Mouse (Mus musculus): ENCODE results near the gene Qrsl1. TPM values are rescaled to one million over a fixed set of nuclear protein-coding genes. Genes with fewer than 3 reads are reported as not detected.

The Qrsl1 gene
- polyA plus RNA-seq, 1 experiment from 2014 or later = 20.7 TPM

- Histone ChIP-seq H3K27ac (no peak overlapping the region), H3K9me3 (no peaks in the 10 kb centered on the region), H3K4me2 (replicated peaks) (no peak overlapping the region), H3K27me3 (no peaks in the 10 kb centered on the region), H3K9ac (replicated peaks) (no peak overlapping the region), H3K36me3 (peaks cover 16% of the 10 kb centered on the region; the same call in 1 of the 2 replicates), H3K4me3 (replicated peaks) (no peak overlapping the region), H3K4me1 (replicated peaks) (no peaks in the 10 kb centered on the region)
- no peak for ATAC-seq
- WGBS = 97% methylated on average over 8 of the region's 8 CpGs
Measured at GRCm38 (mm10) chr10:43910873-43911142, 9.3 kb upstream of the Qrsl1 start.

GRCm38 (mm10) chr10:43910032-43910872, 8.7 kb upstream of the Qrsl1 start:
- Histone ChIP-seq H3K9me3 (no peaks in the 10 kb centered on the region), H3K27ac (no peak overlapping the region), H3K4me2 (replicated peaks) (no peak overlapping the region), H3K27me3 (no peaks in the 10 kb centered on the region), H3K9ac (replicated peaks) (no peak overlapping the region), H3K4me1 (replicated peaks) (no peaks in the 10 kb centered on the region), H3K4me3 (replicated peaks) (no peak overlapping the region), H3K36me3 (peaks cover 16% of the 10 kb centered on the region; the same call in 1 of the 2 replicates)
- WGBS = 92% methylated on average over 12 of the region's 12 CpGs
- no peak for ATAC-seq

GRCm38 (mm10) chr10:43904569-43904968, 3.0 kb upstream of the Qrsl1 start:
- Histone ChIP-seq H3K4me2 (replicated peaks) (no peak overlapping the region), H3K27ac (no peak overlapping the region), H3K36me3 (no peaks in the 10 kb centered on the region), H3K4me1 (replicated peaks) (peaks cover 15% of the 10 kb centered on the region), H3K9ac (replicated peaks) (no peak overlapping the region), H3K4me3 (replicated peaks) (no peak overlapping the region), H3K27me3 (no peaks in the 10 kb centered on the region), H3K9me3 (no peaks in the 10 kb centered on the region)
- no peak for ATAC-seq
- WGBS = 94% methylated on average over 1 of the region's 1 CpGs

- Histone ChIP-seq H3K4me3 (replicated peaks) (peak overlapping the region; percentile 76), H3K4me2 (replicated peaks) (peak overlapping the region; percentile 82), H3K27me3 (no peaks in the 10 kb centered on the region), H3K9ac (replicated peaks) (peak overlapping the region; percentile 76), H3K27ac (no peak overlapping the region), H3K9me3 (no peaks in the 10 kb centered on the region), H3K4me1 (replicated peaks) (peaks cover 15% of the 10 kb centered on the region), H3K36me3 (no peaks in the 10 kb centered on the region; the same call in 1 of the 2 replicates)
- 9% methylated on average over 30 of the region's 30 CpGs for WGBS
- ATAC-seq = peak; percentile 74
Measured at GRCm38 (mm10) chr10:43900883-43901570, 518 bp downstream of the Qrsl1 start.

- H3K27ac ChIP-seq = no peak overlapping the region
- no peak overlapping the region for H3K4me2 ChIP-seq (replicated peaks)
- H3K4me1 ChIP-seq (replicated peaks) = peaks cover 15% of the 10 kb centered on the region
- no peak for ATAC-seq
- H3K36me3 ChIP-seq = peaks cover 18% of the 10 kb centered on the region
- H3K9me3 ChIP-seq = no peaks in the 10 kb centered on the region
- H3K4me3 ChIP-seq (replicated peaks) = no peak overlapping the region
- H3K9ac ChIP-seq (replicated peaks) = no peak overlapping the region
- no peaks in the 10 kb centered on the region for H3K27me3 ChIP-seq
- 94% methylated on average over 7 of the region's 7 CpGs for WGBS
Measured at GRCm38 (mm10) chr10:43898276-43898675, 3.3 kb downstream of the Qrsl1 start.

- H3K36me3 ChIP-seq = peaks cover 34% of the 10 kb centered on the region
- ATAC-seq = no peak
- 95% methylated on average over 8 of the region's 8 CpGs for WGBS
Measured at GRCm38 (mm10) chr10:43896065-43896464, 5.5 kb downstream of the Qrsl1 start.

GRCm38 (mm10) chr10:43892971-43893370, 8.6 kb downstream of the Qrsl1 start:
- Histone ChIP-seq H3K9me3 (no peaks in the 10 kb centered on the region), H3K4me2 (replicated peaks) (no peak overlapping the region), H3K36me3 (peaks cover 45% of the 10 kb centered on the region), H3K27ac (no peak overlapping the region), H3K4me3 (replicated peaks) (no peak overlapping the region), H3K27me3 (no peaks in the 10 kb centered on the region), H3K9ac (replicated peaks) (no peak overlapping the region), H3K4me1 (replicated peaks) (no peaks in the 10 kb centered on the region)
- no peak for ATAC-seq
- 97% methylated on average over 4 of the region's 4 CpGs for WGBS

More at GRCm38 (mm10) chr10:43896065-43896464, 5.5 kb downstream of the Qrsl1 start:
- Histone ChIP-seq H3K4me1 (replicated peaks) (peaks cover 3% of the 10 kb centered on the region; the same call in 1 of the 2 replicates), H3K4me3 (replicated peaks) (no peak overlapping the region), H3K4me2 (replicated peaks) (no peak overlapping the region), H3K9ac (replicated peaks) (no peak overlapping the region), H3K27ac (no peak overlapping the region), H3K27me3 (no peaks in the 10 kb centered on the region), H3K9me3 (no peaks in the 10 kb centered on the region)

GRCm38 (mm10) chr10:43888976-43889375, 12.6 kb downstream of the Qrsl1 start:
- Histone ChIP-seq H3K9ac (replicated peaks) (no peak overlapping the region), H3K27ac (no peak overlapping the region), H3K9me3 (no peaks in the 10 kb centered on the region), H3K4me2 (replicated peaks) (no peak overlapping the region), H3K4me3 (replicated peaks) (no peak overlapping the region), H3K36me3 (peaks cover 48% of the 10 kb centered on the region), H3K4me1 (replicated peaks) (0 out of 2 replicates have a peak, but pooled peaks cover 2% of the 10 kb centered on the region), H3K27me3 (no peaks in the 10 kb centered on the region)
- WGBS = 92% methylated on average over 16 of the region's 16 CpGs
- ATAC-seq = no peak

- Histone ChIP-seq H3K4me1 (replicated peaks) (0 out of 2 replicates have a peak, but pooled peaks cover 2% of the 10 kb centered on the region), H3K9me3 (no peaks in the 10 kb centered on the region), H3K27me3 (no peaks in the 10 kb centered on the region), H3K4me2 (replicated peaks) (no peak overlapping the region), H3K4me3 (replicated peaks) (no peak overlapping the region), H3K36me3 (peaks cover 35% of the 10 kb centered on the region), H3K9ac (replicated peaks) (no peak overlapping the region), H3K27ac (0 out of 2 replicates have a peak overlapping the region, but pooled peaks have one; percentile 68)
- ATAC-seq = peak; percentile 73
- 59% methylated on average over 9 of the region's 9 CpGs for WGBS
Measured at GRCm38 (mm10) chr10:43887676-43888075, 13.9 kb downstream of the Qrsl1 start.

- Histone ChIP-seq H3K9ac (replicated peaks) (no peak overlapping the region), H3K27me3 (no peaks in the 10 kb centered on the region), H3K9me3 (no peaks in the 10 kb centered on the region), H3K36me3 (peaks cover 4% of the 10 kb centered on the region), H3K4me1 (replicated peaks) (no peaks in the 10 kb centered on the region), H3K27ac (no peak overlapping the region), H3K4me3 (replicated peaks) (no peak overlapping the region), H3K4me2 (replicated peaks) (no peak overlapping the region)
- WGBS = 91% methylated on average over 1 of the region's 1 CpGs
- no peak for ATAC-seq
Measured at GRCm38 (mm10) chr10:43871458-43871857, 30.1 kb downstream of the Qrsl1 start.

GRCm38 (mm10) chr10:43870752-43871151, 30.8 kb downstream of the Qrsl1 start:
- Histone ChIP-seq H3K9me3 (no peaks in the 10 kb centered on the region), H3K36me3 (no peaks in the 10 kb centered on the region), H3K4me3 (replicated peaks) (no peak overlapping the region), H3K27me3 (no peaks in the 10 kb centered on the region), H3K9ac (replicated peaks) (no peak overlapping the region), H3K4me1 (replicated peaks) (no peaks in the 10 kb centered on the region), H3K4me2 (replicated peaks) (no peak overlapping the region), H3K27ac (no peak overlapping the region)
- ATAC-seq = no peak
- WGBS = 63% methylated on average over 10 of the region's 10 CpGs

GRCm38 (mm10) chr10:43856351-43856750, 45.2 kb downstream of the Qrsl1 start:
- Histone ChIP-seq H3K4me2 (replicated peaks) (no peak overlapping the region), H3K9me3 (peaks cover 7% of the 10 kb centered on the region; the same call in 1 of the 2 replicates), H3K36me3 (no peaks in the 10 kb centered on the region), H3K4me3 (replicated peaks) (no peak overlapping the region), H3K27me3 (no peaks in the 10 kb centered on the region), H3K4me1 (replicated peaks) (no peaks in the 10 kb centered on the region), H3K9ac (replicated peaks) (no peak overlapping the region), H3K27ac (no peak overlapping the region)
- ATAC-seq = no peak
- WGBS = 86% methylated on average over 3 of the region's 3 CpGs
